Mouse (Mus musculus) myocyte (in vitro differentiated cells): ENCODE measurements around the gene Ampd3. TPM values are rescaled to one million over a fixed set of nuclear protein-coding genes. Genes with fewer than 3 reads are reported as not detected.
A peak's percentile ranks its signal among the peaks of the same experiment; 100 is the strongest.

Source experiments
- H3K27me3 ChIP-seq: one replicate; pipeline ENCODE4 v1.6.1; 2011; ENCODE audit not compliant: control insufficient read depth, insufficient read depth, insufficient read length
- H3K36me3 ChIP-seq: one replicate; pipeline ENCODE4 v1.6.1; 2011; ENCODE audit not compliant: control insufficient read depth, insufficient read depth
- H3K4me2 ChIP-seq: one replicate; pipeline ENCODE4 v1.6.1; 2011; ENCODE audit warnings: low read depth, control low read depth
- H3K4me3 ChIP-seq: one replicate; pipeline ENCODE4 v1.5.1; 2011; ENCODE audit warnings: mild to moderate bottlenecking, control low read depth, moderate library complexity
- H3K79me2 ChIP-seq: one replicate; pipeline ENCODE4 v1.6.1; 2011; ENCODE audit not compliant: control insufficient read depth, insufficient read depth
- H3ac ChIP-seq: one replicate; pipeline ENCODE4 v1.6.1; 2011; ENCODE audit not compliant: control insufficient read depth, insufficient read length
- CEBPB ChIP-seq: IDR thresholded peaks from 2 replicates; pipeline ENCODE4 v1.6.1; 2011; ENCODE audit warnings: mild to moderate bottlenecking, moderate library complexity; ENCODE audit not compliant: poor library complexity, insufficient read depth, severe bottlenecking
- E2F4 ChIP-seq: IDR thresholded peaks from one replicate; pipeline ENCODE4 v1.6.1; 2011; ENCODE audit warnings: mild to moderate bottlenecking, control low read depth, moderate library complexity; ENCODE audit not compliant: insufficient read depth
- MAX ChIP-seq: IDR thresholded peaks from one replicate; pipeline ENCODE4 v1.6.1; 2011; ENCODE audit warnings: low read depth, mild to moderate bottlenecking, control low read depth
- MYOD1 ChIP-seq, 3 experiments: IDR thresholded peaks; one replicate each; pipeline ENCODE4 v1.6.1; 2011; ENCODE audit warnings: control low read depth in 2 of 3, low read depth in 2 of 3, mild to moderate bottlenecking in 2 of 3, moderate library complexity in 1 of 3; ENCODE audit not compliant: insufficient read length in 2 of 3, control insufficient read depth in 1 of 3
- MYOG ChIP-seq, 3 experiments: IDR thresholded peaks; one replicate each; pipeline ENCODE4 v1.6.1; 2011; ENCODE audit warnings: control low read depth in 2 of 3, low read depth in 2 of 3, mild to moderate bottlenecking in 2 of 3; ENCODE audit not compliant: insufficient read length in 2 of 3, control insufficient read depth in 1 of 3, insufficient read depth in 1 of 3
- POLR2A ChIP-seq: IDR thresholded peaks from one replicate; pipeline ENCODE4 v1.6.1; 2011; ENCODE audit warnings: low read depth, mild to moderate bottlenecking, control low read depth, moderate library complexity; ENCODE audit not compliant: insufficient read length
- POLR2AphosphoS2 ChIP-seq: IDR thresholded peaks from one replicate; pipeline ENCODE4 v1.6.1; 2011; ENCODE audit warnings: low read depth, control low read depth; ENCODE audit not compliant: insufficient read length
- REST ChIP-seq: IDR thresholded peaks from one replicate; pipeline ENCODE4 v1.6.1; 2011; ENCODE audit warnings: mild to moderate bottlenecking, control low read depth, moderate library complexity; ENCODE audit not compliant: insufficient read depth, insufficient read length
- SRF ChIP-seq: IDR thresholded peaks from one replicate; pipeline ENCODE4 v1.6.1; 2011; ENCODE audit warnings: low read depth; ENCODE audit not compliant: control insufficient read depth, insufficient read length
- TCF12 ChIP-seq: IDR thresholded peaks from one replicate; pipeline ENCODE4 v1.6.1; 2011; ENCODE audit warnings: mild to moderate bottlenecking, control low read depth; ENCODE audit not compliant: poor library complexity, insufficient read depth, severe bottlenecking
- TCF3 ChIP-seq: IDR thresholded peaks from one replicate; pipeline ENCODE4 v1.6.1; 2011; ENCODE audit warnings: low read depth, control low read depth; ENCODE audit not compliant: insufficient read length
- USF1 ChIP-seq: IDR thresholded peaks from one replicate; pipeline ENCODE4 v1.6.1; 2011; ENCODE audit warnings: low read depth, mild to moderate bottlenecking, control low read depth, moderate library complexity
- polyA plus RNA-seq: library from polyadenylated mRNA; unstranded; fragments of >200 nt; fragmentation: generic; extraction: Trizol; gene quantifications from one replicate; pipeline ENCODE4 v1.2.1, GENCODE M21; 2012; ENCODE audit warnings: missing spikeins

Ampd3 gene
- polyA plus RNA-seq, 1 experiment, result 8.2 TPM

GRCm38 (mm10) chr7:110728876-110729275, 39.1 kb upstream of the Ampd3 start:
- H3K4me3 ChIP-seq, result no peak overlapping the region
- H3K27me3 ChIP-seq, result no peaks in the 10 kb centered on the region
- H3K79me2 ChIP-seq, result no peaks in the 10 kb centered on the region
- H3K4me2 ChIP-seq, result no peak overlapping the region
- no peaks in the 10 kb centered on the region for H3K36me3 ChIP-seq
- TF ChIP-seq TCF3, result no peak
- no peak for TF ChIP-seq POLR2A
- TF ChIP-seq MAX, result no peak
- no peak overlapping the region for H3ac ChIP-seq

GRCm38 (mm10) chr7:110729295-110729694, 38.7 kb upstream of the Ampd3 start:
- Histone ChIP-seq H3K27me3 (no peaks in the 10 kb centered on the region), H3K36me3 (no peaks in the 10 kb centered on the region), H3K4me2 (no peak overlapping the region), H3K79me2 (no peaks in the 10 kb centered on the region), H3K4me3 (no peak overlapping the region), H3ac (no peak overlapping the region)
- TF ChIP-seq POLR2AphosphoS2 (no peak), TCF3 (no peak), MYOD1 (IDR thresholded peaks at IDR 0.05; ENCODE audit: control insufficient read depth in 1 of 3, insufficient read length in 2 of 3, low read depth in 2 of 3) (no peak), SRF (no peak), E2F4 (no peak), MAX (no peak), REST (no peak), USF1 (no peak)

GRCm38 (mm10) chr7:110731091-110731967, 36.7 kb upstream of the Ampd3 start:
- no peak for TF ChIP-seq REST
- no peak for TF ChIP-seq SRF
- no peak for TF ChIP-seq USF1
- TF ChIP-seq MYOG (IDR thresholded peaks at IDR 0.05; ENCODE audit: control insufficient read depth in 1 of 3, insufficient read depth in 1 of 3, insufficient read length in 2 of 3, low read depth in 2 of 3), result no peak
- no peak for TF ChIP-seq CEBPB
- TF ChIP-seq POLR2A, result no peak
- TF ChIP-seq E2F4, result no peak
- no peak for TF ChIP-seq TCF3
- TF ChIP-seq MYOD1 (IDR thresholded peaks at IDR 0.05; ENCODE audit: control insufficient read depth in 1 of 3, insufficient read length in 2 of 3, low read depth in 2 of 3), result no peak
- Histone ChIP-seq H3K4me2 (no peak overlapping the region), H3K79me2 (no peaks in the 10 kb centered on the region), H3ac (no peak overlapping the region), H3K4me3 (no peak overlapping the region), H3K27me3 (no peaks in the 10 kb centered on the region), H3K36me3 (no peaks in the 10 kb centered on the region)

- H3K27me3 ChIP-seq, result no peaks in the 10 kb centered on the region
- H3K4me2 ChIP-seq, result peak overlapping the region; percentile 12
- TF ChIP-seq MYOG (IDR thresholded peaks at IDR 0.05; ENCODE audit: control insufficient read depth in 1 of 3, insufficient read depth in 1 of 3, insufficient read length in 2 of 3, low read depth in 2 of 3), result peak in 2 of 3 experiments; percentile 46 to 63
- no peak for TF ChIP-seq MAX
- TF ChIP-seq MYOD1 (IDR thresholded peaks at IDR 0.05; ENCODE audit: control insufficient read depth in 1 of 3, insufficient read length in 2 of 3, low read depth in 2 of 3), result peak; percentile 4 to 40 (median 30)
- no peak for TF ChIP-seq USF1
- TF ChIP-seq POLR2A, result no peak
- H3K4me3 ChIP-seq, result no peak overlapping the region
- H3ac ChIP-seq, result no peak overlapping the region
- H3K79me2 ChIP-seq, result no peaks in the 10 kb centered on the region
- no peaks in the 10 kb centered on the region for H3K36me3 ChIP-seq
Observed at GRCm38 (mm10) chr7:110732001-110732632, 35.9 kb upstream of the Ampd3 start.

- TF ChIP-seq SRF (no peak), MYOD1 (IDR thresholded peaks at IDR 0.05; ENCODE audit: control insufficient read depth in 1 of 3, insufficient read length in 2 of 3, low read depth in 2 of 3) (no peak), POLR2AphosphoS2 (no peak), TCF12 (no peak), POLR2A (no peak), MAX (no peak), E2F4 (no peak), USF1 (no peak), REST (no peak), MYOG (IDR thresholded peaks at IDR 0.05; ENCODE audit: control insufficient read depth in 1 of 3, insufficient read depth in 1 of 3, insufficient read length in 2 of 3, low read depth in 2 of 3) (no peak), TCF3 (no peak), CEBPB (no peak)
- Histone ChIP-seq H3K79me2 (no peaks in the 10 kb centered on the region), H3ac (no peak overlapping the region), H3K36me3 (no peaks in the 10 kb centered on the region), H3K27me3 (no peaks in the 10 kb centered on the region), H3K4me3 (no peak overlapping the region), H3K4me2 (no peak overlapping the region)
Observed at GRCm38 (mm10) chr7:110736914-110737313, 31.1 kb upstream of the Ampd3 start.
